Mouse (Mus musculus): ENCODE data around the gene Pvr.

Pvr gene

GRCm38 (mm10) chr7:19871943-19872601 is 48.9 kb downstream of the Pvr start:
- no peak for DNase-seq (ENCODE audit: low spot score in 2 of 2)

- DNase-seq (ENCODE audit: low spot score in 2 of 2) = no peak
These were observed 49.8 kb downstream of the Pvr start for GRCm38 (mm10) chr7:19871137-19871621.

- no peak for DNase-seq (ENCODE audit: low spot score in 2 of 2)
These were observed 53.1 kb downstream of the Pvr start for GRCm38 (mm10) chr7:19867751-19868399.

GRCm38 (mm10) chr7:19866490-19866889 is 54.5 kb downstream of the Pvr start:
- DNase-seq (ENCODE audit: low spot score in 2 of 2) = no peak

GRCm38 (mm10) chr7:19865246-19866036 is 55.5 kb downstream of the Pvr start:
- no peak for DNase-seq (ENCODE audit: low spot score in 2 of 2)

GRCm38 (mm10) chr7:19864241-19864640 is 56.7 kb downstream of the Pvr start:
- DNase-seq (ENCODE audit: low spot score in 2 of 2) = no peak

- no peak for DNase-seq (ENCODE audit: low spot score in 2 of 2)
These were observed 59.8 kb downstream of the Pvr start, which contains the start of gene Ceacam16 for GRCm38 (mm10) chr7:19861199-19861598. Gene Ceacam16 (minus strand): TSS chr7:19861299.

GRCm38 (mm10) chr7:19859740-19860139 is 61.2 kb downstream of the Pvr start:
- DNase-seq (ENCODE audit: low spot score in 2 of 2) = no peak

- DNase-seq (ENCODE audit: low spot score in 2 of 2) = no peak
These were observed 64.7 kb downstream of the Pvr start for GRCm38 (mm10) chr7:19856283-19856682.

GRCm38 (mm10) chr7:19855663-19856062 is 65.3 kb downstream of the Pvr start:
- DNase-seq (ENCODE audit: low spot score in 2 of 2) = no peak

All from cerebellum, postnatal 4 days (tissue).